Mouse (Mus musculus): ENCODE measurements around the gene Rnf183. TPM values are rescaled to one million over a fixed set of nuclear protein-coding genes. Genes with fewer than 3 reads are reported as not detected.

Rnf183 gene
- polyA plus RNA-seq, 1 experiment from 2014 or later = not detected

DNA sequence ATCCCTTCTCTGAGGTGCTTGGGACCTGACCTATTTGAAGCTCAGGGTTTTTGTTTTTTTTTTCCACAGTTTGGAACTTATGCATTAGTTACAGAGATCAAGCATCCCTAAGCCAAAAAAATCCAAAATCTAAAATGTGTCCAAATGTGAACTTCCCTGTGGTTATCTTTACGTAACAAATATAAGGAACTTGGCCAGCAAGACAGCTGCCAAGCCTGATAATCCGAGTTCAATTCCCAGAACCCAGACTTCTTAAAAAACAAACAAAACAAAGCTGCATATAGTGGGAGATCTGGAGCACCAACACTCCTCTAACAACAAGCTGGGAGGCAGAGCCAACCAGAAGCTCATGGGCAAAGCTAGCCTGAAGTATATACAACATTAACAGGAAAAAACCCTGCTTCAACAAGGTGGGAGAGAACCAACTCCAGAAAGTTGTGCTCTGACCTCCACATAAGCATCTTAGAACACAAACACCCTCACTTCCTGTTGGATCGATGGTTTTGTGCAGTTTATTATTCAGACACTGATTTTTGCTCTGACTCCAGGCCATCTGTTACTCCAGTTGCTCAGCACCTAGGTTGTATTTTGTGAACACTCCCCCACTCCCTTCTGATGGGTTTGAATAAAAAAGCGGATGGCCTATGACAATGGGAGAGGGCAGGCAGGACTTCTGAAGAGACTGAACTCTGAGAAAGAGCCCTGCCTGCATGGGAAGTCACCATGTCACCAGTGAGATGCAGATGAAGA, 37.3 kb downstream of the Rnf183 start:
- WGBS = 82% methylated on average over 4 of the region's 4 CpGs
- H3K9ac ChIP-seq = no peak overlapping the region
- no peaks in the 10 kb centered on the region for H3K9me3 ChIP-seq
- no peak overlapping the region for H3K27ac ChIP-seq
- no peaks in the 10 kb centered on the region for H3K4me1 ChIP-seq
- no peak overlapping the region for H3K4me3 ChIP-seq (replicated peaks)
- no peak overlapping the region for H3K4me2 ChIP-seq
- ATAC-seq (ENCODE audit: insufficient read depth, low FRiP score, low read depth) = no peak
- peaks cover 55% of the 10 kb centered on the region for H3K36me3 ChIP-seq
- H3K27me3 ChIP-seq (replicated peaks) = no peaks in the 10 kb centered on the region

DNA sequence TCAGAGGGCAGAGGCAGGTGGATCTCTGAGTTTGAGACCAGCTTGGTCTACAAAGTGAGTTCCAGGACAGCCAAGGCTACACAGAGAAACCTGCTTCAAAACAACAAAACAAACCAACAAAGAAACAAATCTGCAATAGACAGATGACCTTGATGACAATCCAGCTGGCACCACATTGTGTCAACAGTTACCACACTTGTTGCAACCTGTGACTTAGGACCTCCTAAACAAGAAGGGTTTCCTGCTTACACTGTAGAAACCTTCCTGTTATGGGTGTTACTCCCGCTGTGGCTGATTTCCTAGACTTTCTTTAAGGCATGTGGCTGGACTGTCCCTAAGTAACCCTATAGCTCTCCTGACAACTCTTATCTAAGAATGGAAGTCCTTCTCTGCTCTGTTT, 39.2 kb downstream of the Rnf183 start:
- Histone ChIP-seq H3K27me3 (replicated peaks) (no peaks in the 10 kb centered on the region), H3K9me3 (no peaks in the 10 kb centered on the region), H3K4me3 (replicated peaks) (no peak overlapping the region), H3K4me1 (no peaks in the 10 kb centered on the region), H3K36me3 (peaks cover 52% of the 10 kb centered on the region), H3K9ac (no peak overlapping the region), H3K4me2 (no peak overlapping the region), H3K27ac (no peak overlapping the region)
- WGBS = 90% methylated on average over 1 of the region's 1 CpGs
- ATAC-seq (ENCODE audit: insufficient read depth, low FRiP score, low read depth) = no peak

DNA sequence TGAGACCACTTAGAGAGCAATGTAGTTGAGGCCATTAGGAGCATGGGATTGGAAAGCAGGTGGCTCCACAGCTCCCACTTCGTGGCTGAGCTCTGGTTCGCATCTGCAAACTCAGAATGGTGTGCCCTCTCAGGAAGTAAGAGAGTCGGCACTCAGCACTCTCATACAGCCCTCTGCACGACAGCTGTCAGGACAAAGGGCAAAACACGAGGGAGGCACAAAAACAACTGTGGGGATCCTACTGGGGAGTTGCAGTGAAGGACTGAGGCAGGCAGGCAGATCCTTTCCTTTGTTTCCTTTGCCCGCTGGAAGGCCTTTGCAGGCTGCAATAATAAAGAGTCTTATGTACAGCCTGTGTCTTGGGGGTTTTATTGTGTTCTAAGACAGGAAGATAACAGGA, 41.6 kb downstream of the Rnf183 start:
- ATAC-seq (ENCODE audit: insufficient read depth, low FRiP score, low read depth) = no peak
- Histone ChIP-seq H3K4me1 (no peaks in the 10 kb centered on the region), H3K27ac (no peak overlapping the region), H3K27me3 (replicated peaks) (no peaks in the 10 kb centered on the region), H3K9ac (no peak overlapping the region), H3K36me3 (peaks cover 42% of the 10 kb centered on the region), H3K4me3 (replicated peaks) (no peak overlapping the region), H3K9me3 (no peaks in the 10 kb centered on the region), H3K4me2 (no peak overlapping the region)
- WGBS = 73% methylated on average over 6 of the region's 6 CpGs

DNA sequence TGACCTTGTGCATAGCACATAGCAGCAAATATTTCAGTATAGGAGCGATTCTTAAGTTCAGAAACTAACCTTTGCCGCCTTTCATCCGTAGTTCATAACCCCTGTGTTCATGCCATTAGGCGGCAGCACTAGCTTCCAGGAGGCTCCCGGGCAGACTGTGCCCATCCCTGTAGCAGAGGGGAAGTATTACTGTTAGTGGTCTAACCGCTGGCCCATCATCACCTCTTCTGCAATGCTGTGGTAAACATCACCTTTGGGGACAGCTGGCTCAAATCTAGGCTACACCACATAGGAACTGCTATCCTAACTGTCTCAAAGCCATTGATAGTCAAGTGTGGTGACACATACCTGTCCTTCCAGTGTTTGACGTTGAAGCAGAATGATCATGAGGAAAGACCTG, 43.2 kb downstream of the Rnf183 start:
- H3K27me3 ChIP-seq (replicated peaks) = no peaks in the 10 kb centered on the region
- WGBS = 84% methylated on average over 7 of the region's 7 CpGs
- no peak for ATAC-seq (ENCODE audit: insufficient read depth, low FRiP score, low read depth)
- no peak overlapping the region for H3K4me3 ChIP-seq (replicated peaks)
- no peaks in the 10 kb centered on the region for H3K4me1 ChIP-seq
- H3K27ac ChIP-seq = no peak overlapping the region
- no peak overlapping the region for H3K4me2 ChIP-seq
- H3K9me3 ChIP-seq = no peaks in the 10 kb centered on the region
- no peak overlapping the region for H3K9ac ChIP-seq
- peaks cover 41% of the 10 kb centered on the region for H3K36me3 ChIP-seq

DNA sequence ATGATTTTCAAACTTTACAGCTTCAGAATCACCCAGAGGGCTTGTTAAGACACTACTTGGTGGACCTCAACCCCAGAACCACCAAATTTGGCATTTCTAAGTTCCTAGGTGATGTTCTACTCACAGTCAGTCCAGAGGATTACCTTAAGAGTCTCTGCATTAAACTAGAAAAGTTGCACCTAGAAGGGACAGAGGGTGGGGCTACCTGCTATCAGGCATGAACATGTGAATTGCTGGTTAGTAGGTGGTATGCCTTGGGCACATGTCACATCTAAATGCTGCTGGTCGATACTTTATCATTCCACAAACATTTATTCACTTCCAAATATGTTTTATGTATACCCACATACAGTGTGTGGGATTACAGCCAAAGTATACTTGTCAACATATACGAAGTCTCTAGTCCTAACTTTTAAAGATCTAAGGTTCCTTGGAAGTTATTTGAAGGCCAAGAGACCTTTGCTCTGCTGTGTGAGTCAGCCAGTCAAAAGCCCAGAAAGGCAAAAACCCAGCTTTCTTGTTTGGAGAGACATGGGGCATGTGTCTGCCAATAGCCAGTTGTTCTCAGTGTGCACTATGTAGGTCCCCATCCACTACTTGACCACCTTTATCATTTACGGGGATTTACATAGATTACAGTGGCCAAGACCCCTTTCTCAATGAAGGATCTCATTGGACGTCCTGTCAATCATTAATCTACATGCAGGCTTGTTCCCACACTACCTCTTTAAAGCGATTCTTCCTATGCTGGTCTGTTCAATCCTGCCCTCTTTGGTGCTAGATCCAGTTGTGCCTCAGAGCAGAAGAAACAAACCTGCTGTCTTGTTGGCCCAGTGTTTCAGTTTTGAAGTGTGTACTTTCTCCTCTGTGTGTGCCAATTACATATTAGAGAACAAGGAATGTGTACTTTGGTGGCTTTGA, 45.2 kb downstream of the Rnf183 start:
- H3K9me3 ChIP-seq = no peaks in the 10 kb centered on the region
- H3K27me3 ChIP-seq (replicated peaks) = no peaks in the 10 kb centered on the region
- 0 out of 2 replicates have a peak overlapping the region, but pooled peaks have one; percentile 3 for H3K27ac ChIP-seq
- no peak overlapping the region for H3K9ac ChIP-seq
- peak; percentile 36; the same call in 1 of the 2 replicates for ATAC-seq (ENCODE audit: insufficient read depth, low FRiP score, low read depth)
- 70% methylated on average over 5 of the region's 5 CpGs for WGBS
- no peak overlapping the region for H3K4me3 ChIP-seq (replicated peaks)
- H3K4me1 ChIP-seq = no peaks in the 10 kb centered on the region
- H3K36me3 ChIP-seq = peaks cover 39% of the 10 kb centered on the region
- H3K4me2 ChIP-seq = no peak overlapping the region

DNA sequence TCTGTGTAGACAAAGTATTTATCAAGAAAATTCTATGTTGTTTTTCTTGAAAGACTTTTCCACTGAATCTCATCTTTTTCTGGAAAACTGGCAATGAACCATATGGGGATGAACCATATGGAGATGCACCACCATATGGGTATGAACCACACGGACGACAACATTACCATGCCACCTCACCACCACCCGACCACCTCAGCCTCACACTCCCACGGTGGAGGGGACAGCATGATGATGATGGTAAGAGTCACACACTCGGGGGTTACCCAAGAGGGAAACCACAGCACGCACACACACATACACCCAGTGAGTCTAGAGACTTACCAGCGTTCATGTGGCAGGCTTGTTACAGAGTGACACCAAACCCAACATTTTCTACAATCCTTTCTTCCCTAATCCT, 49.6 kb downstream of the Rnf183 start:
- Histone ChIP-seq H3K9ac (no peak overlapping the region), H3K4me2 (no peak overlapping the region), H3K27ac (no peak overlapping the region), H3K4me1 (0 out of 2 replicates have a peak, but pooled peaks cover 4% of the 10 kb centered on the region), H3K36me3 (peaks cover 23% of the 10 kb centered on the region), H3K9me3 (no peaks in the 10 kb centered on the region), H3K27me3 (replicated peaks) (no peaks in the 10 kb centered on the region), H3K4me3 (replicated peaks) (no peak overlapping the region)
- ATAC-seq (ENCODE audit: insufficient read depth, low FRiP score, low read depth) = no peak
- 89% methylated on average over 7 of the region's 7 CpGs for WGBS

DNA sequence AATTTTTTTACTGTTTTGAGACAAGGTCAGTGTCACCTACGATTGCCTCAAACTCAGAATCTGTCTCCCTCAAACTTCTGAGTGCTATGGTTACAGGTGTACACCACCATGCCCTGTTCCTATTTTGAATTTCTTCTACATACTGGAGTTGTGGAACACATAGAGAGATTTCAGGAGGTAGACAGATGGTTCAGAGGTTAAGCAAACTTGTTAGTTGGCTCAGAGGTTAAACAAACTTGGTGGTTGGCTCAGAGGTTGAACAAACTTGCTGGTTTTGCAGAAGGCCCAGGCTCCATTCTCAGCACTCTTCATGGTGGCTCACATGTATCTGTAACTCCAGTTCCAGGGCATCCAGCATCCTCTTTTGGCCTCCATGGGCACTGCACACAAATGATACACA, 50.9 kb downstream of the Rnf183 start:
- H3K27me3 ChIP-seq (replicated peaks) = no peaks in the 10 kb centered on the region
- peaks cover 21% of the 10 kb centered on the region; the same call in 1 of the 2 replicates for H3K36me3 ChIP-seq
- WGBS = 46% methylated on average over 1 of the region's 1 CpGs
- no peak overlapping the region for H3K4me3 ChIP-seq (replicated peaks)
- no peak overlapping the region for H3K27ac ChIP-seq
- H3K9ac ChIP-seq = no peak overlapping the region
- no peak overlapping the region for H3K4me2 ChIP-seq
- 0 out of 2 replicates have a peak, but pooled peaks cover 4% of the 10 kb centered on the region for H3K4me1 ChIP-seq
- no peaks in the 10 kb centered on the region for H3K9me3 ChIP-seq
- no peak for ATAC-seq (ENCODE audit: insufficient read depth, low FRiP score, low read depth)

DNA sequence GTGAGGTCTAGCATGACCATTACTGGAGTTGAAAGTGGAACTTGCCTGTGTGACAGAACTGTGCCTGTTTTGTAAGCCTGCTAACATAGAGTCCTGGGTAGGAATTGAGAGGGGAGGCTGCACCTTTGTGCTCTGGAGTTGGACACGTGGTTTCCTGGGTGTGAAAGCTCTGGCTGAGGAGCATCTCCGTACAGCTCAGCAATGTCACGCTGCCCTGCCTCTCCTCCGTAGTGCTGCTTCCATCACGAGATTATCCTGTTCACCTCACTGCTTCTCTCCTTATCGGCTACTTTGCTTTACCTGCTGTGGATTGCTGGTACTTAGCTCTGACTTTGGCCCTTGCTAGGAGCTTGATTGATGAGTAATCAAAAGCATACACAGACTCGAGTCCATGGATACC, 51.3 kb downstream of the Rnf183 start:
- Histone ChIP-seq H3K27me3 (replicated peaks) (no peaks in the 10 kb centered on the region), H3K9me3 (no peaks in the 10 kb centered on the region), H3K4me1 (0 out of 2 replicates have a peak, but pooled peaks cover 4% of the 10 kb centered on the region), H3K4me3 (replicated peaks) (no peak overlapping the region), H3K27ac (no peak overlapping the region), H3K9ac (no peak overlapping the region), H3K36me3 (peaks cover 21% of the 10 kb centered on the region), H3K4me2 (no peak overlapping the region)
- 53% methylated on average over 7 of the region's 7 CpGs for WGBS
- 0 out of 2 replicates have a peak, but pooled peaks have one; percentile 18 for ATAC-seq (ENCODE audit: insufficient read depth, low FRiP score, low read depth)

DNA sequence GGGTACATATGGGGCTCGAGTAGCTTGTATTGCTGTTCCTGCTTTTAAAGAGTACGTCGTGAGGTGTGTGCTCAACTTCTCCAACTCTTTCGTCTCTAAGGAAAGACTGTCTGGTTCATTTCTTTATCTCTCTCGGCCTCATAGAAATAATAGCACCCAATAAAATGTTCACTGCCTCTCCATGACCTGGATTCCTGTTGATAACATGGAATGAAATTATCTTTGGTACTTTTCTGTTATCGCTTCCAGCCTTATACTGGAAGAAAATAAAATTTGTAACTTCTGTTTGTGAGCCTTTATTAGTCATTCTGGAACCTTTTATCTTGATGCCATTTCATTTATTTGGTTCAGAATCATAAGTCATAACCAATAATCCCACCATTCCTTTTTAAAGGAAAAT, 51.8 kb downstream of the Rnf183 start:
- no peak for ATAC-seq (ENCODE audit: insufficient read depth, low FRiP score, low read depth)

DNA sequence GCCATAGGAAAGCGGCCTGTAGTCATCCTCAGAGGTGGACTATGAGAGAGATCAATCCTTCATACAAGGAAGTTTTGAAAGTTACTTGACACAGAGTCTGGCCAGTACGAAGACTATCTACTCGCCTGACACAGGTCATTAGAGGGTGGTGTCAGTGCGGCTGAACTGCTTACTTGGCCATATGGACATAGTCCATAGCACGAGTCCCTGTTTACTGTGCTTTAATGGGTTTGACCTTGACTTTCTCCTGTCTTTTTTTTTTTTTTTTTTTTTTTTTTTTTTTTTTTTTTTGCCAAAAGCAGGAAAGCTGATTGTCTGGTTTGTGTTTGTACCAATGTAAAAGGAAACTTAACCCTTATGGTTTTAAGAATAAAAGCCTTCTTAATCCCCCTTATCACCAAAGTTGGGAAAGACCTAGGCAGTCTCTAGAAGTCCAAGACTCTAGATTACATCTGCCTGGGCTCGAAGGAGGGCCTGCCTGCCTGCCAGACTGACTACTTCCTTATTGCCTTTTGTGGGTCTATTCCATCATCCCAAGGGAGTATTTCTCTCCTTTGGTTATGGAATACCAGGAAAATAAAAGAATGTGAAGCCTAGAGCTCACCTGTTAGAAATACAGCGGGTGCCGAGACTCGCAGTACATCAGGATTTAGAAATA, 55.2 kb downstream of the Rnf183 start:
- Histone ChIP-seq H3K9ac (no peak overlapping the region), H3K4me2 (no peak overlapping the region), H3K27ac (no peak overlapping the region), H3K9me3 (no peaks in the 10 kb centered on the region), H3K4me1 (0 out of 2 replicates have a peak, but pooled peaks cover 4% of the 10 kb centered on the region), H3K36me3 (peaks cover 3% of the 10 kb centered on the region; the same call in 1 of the 2 replicates), H3K4me3 (replicated peaks) (no peak overlapping the region), H3K27me3 (replicated peaks) (no peaks in the 10 kb centered on the region)
- ATAC-seq (ENCODE audit: insufficient read depth, low FRiP score, low read depth) = no peak
- WGBS = 72% methylated on average over 9 of the region's 9 CpGs

More for the DNA sequence above, 51.8 kb downstream of the Rnf183 start:
- no peak overlapping the region for H3K4me3 ChIP-seq (replicated peaks)
- H3K9ac ChIP-seq = no peak overlapping the region
- H3K9me3 ChIP-seq = no peaks in the 10 kb centered on the region
- no peak overlapping the region for H3K4me2 ChIP-seq
- no peak overlapping the region for H3K27ac ChIP-seq
- H3K36me3 ChIP-seq = peaks cover 15% of the 10 kb centered on the region
- no peaks in the 10 kb centered on the region for H3K27me3 ChIP-seq (replicated peaks)
- WGBS = 85% methylated on average over 6 of the region's 6 CpGs
- H3K4me1 ChIP-seq = 0 out of 2 replicates have a peak, but pooled peaks cover 4% of the 10 kb centered on the region

Measured in stomach, embryonic 15.5 days (tissue).